Mouse (Mus musculus) forebrain, embryonic 11.5 days (tissue): ENCODE data around the gene Cybrd1. TPM values are rescaled to one million over a fixed set of nuclear protein-coding genes. Genes with fewer than 3 reads are reported as not detected.
A peak's percentile ranks its signal among the peaks of the same experiment; 100 is the strongest.

Source experiments
- ATAC-seq: fragments of 200-750 bp; cut with Nextera tagmentation; replicated peaks from 2 replicates; pipeline ENCODE4 v1.8.0; 2017; ENCODE audit warnings: moderate TSS enrichment; ENCODE audit not compliant: low FRiP score
- DNase-seq: peaks from one replicate; pipeline ENCODE4 v3.0.0-alpha.2; 2017; ENCODE audit warnings: low spot score
- H3K27ac ChIP-seq: fragments of 300-500 bp; sonication (generic); 2 replicates; pipeline ENCODE4 v1.5.1; 2014; ENCODE audit warnings: low read depth, low read length
- H3K27me3 ChIP-seq: fragments of 300-500 bp; sonication (generic); 2 replicates; pipeline ENCODE4 v1.6.1; 2014; ENCODE audit warnings: mild to moderate bottlenecking, low read length, mixed read lengths; ENCODE audit not compliant: control insufficient read depth, insufficient read depth
- H3K36me3 ChIP-seq: fragments of 300-500 bp; sonication (generic); 2 replicates; pipeline ENCODE4 v1.6.1; 2014; ENCODE audit warnings: mild to moderate bottlenecking, low read length, moderate library complexity, mixed read lengths; ENCODE audit not compliant: control insufficient read depth, insufficient read depth
- H3K4me1 ChIP-seq: fragments of 300-500 bp; sonication (generic); replicated peaks from 2 replicates; pipeline ENCODE4 v1.6.1; 2014; ENCODE audit warnings: low read length, mixed read lengths; ENCODE audit not compliant: control insufficient read depth, insufficient read depth
- H3K4me2 ChIP-seq: fragments of 300-500 bp; sonication (generic); 2 replicates; pipeline ENCODE4 v1.6.1; 2014; ENCODE audit warnings: low read depth, mild to moderate bottlenecking, low read length, moderate library complexity, mixed read lengths; ENCODE audit not compliant: severe bottlenecking
- H3K4me3 ChIP-seq: fragments of 300-500 bp; sonication (generic); 2 replicates; pipeline ENCODE4 v1.5.1; 2014; ENCODE audit warnings: low read depth, low read length
- H3K9ac ChIP-seq: fragments of 300-500 bp; sonication (generic); 2 replicates; pipeline ENCODE4 v1.6.1; 2014; ENCODE audit warnings: low read length
- H3K9me3 ChIP-seq: fragments of 300-500 bp; sonication (generic); 2 replicates; pipeline ENCODE4 v1.6.1; 2016; ENCODE audit warnings: low read length, mixed read lengths; ENCODE audit not compliant: control insufficient read depth
- WGBS: fragments of 180-500 bp; shearing (Covaris S2); extraction: QIAGEN DNeasy Blood & Tissue Kit; methylation state at CpG from one replicate; pipeline ENCODE4 v1.1.7; 2014; 5-methylcytosine and 5-hydroxymethylcytosine counted together
- polyA plus RNA-seq: library from polyadenylated mRNA; unstranded; fragments of >200 nt; fragmentation: Nextera tagmentation; extraction: Ambion mirVana; gene quantifications from 2 replicates; pipeline ENCODE4 v1.2.1, GENCODE M21; 2014

The Cybrd1 gene
- polyA plus RNA-seq, 1 experiment from 2014 or later = 0.20 TPM

GRCm38 (mm10) chr2:71156446-71156845 lies 38.7 kb downstream of the Cybrd1 start:
- WGBS = 92% methylated on average over 8 of the region's 8 CpGs

GRCm38 (mm10) chr2:71157881-71158280 lies 40.2 kb downstream of the Cybrd1 start:
- Histone ChIP-seq H3K27me3 (no peaks in the 10 kb centered on the region), H3K4me2 (no peak overlapping the region), H3K27ac (no peak overlapping the region), H3K36me3 (no peaks in the 10 kb centered on the region), H3K9ac (no peak overlapping the region), H3K4me1 (0 out of 2 replicates have a peak, but pooled peaks cover 2% of the 10 kb centered on the region), H3K4me3 (no peak overlapping the region), H3K9me3 (no peaks in the 10 kb centered on the region)
- DNase-seq (no peak), ATAC-seq (no peak)
- WGBS = 94% methylated on average over 8 of the region's 8 CpGs

More at GRCm38 (mm10) chr2:71156446-71156845, 38.7 kb downstream of the Cybrd1 start:
- ATAC-seq = no peak
- H3K9ac ChIP-seq = no peak overlapping the region
- H3K4me1 ChIP-seq = no peaks in the 10 kb centered on the region
- H3K4me2 ChIP-seq = no peak overlapping the region
- H3K27ac ChIP-seq = no peak overlapping the region
- H3K27me3 ChIP-seq = no peaks in the 10 kb centered on the region
- no peak for DNase-seq
- H3K9me3 ChIP-seq = no peaks in the 10 kb centered on the region
- H3K4me3 ChIP-seq = no peak overlapping the region
- no peaks in the 10 kb centered on the region for H3K36me3 ChIP-seq

GRCm38 (mm10) chr2:71159576-71160306 lies 42.0 kb downstream of the Cybrd1 start:
- Histone ChIP-seq H3K4me3 (no peak overlapping the region), H3K9ac (no peak overlapping the region), H3K27me3 (no peaks in the 10 kb centered on the region), H3K4me1 (0 out of 2 replicates have a peak, but pooled peaks cover 2% of the 10 kb centered on the region), H3K27ac (peak overlapping the region; percentile 31; the same call in 1 of the 2 replicates), H3K36me3 (no peaks in the 10 kb centered on the region), H3K4me2 (0 out of 2 replicates have a peak overlapping the region, but pooled peaks have one; percentile 29), H3K9me3 (no peaks in the 10 kb centered on the region)
- ATAC-seq (no peak), DNase-seq (no peak)
- 78% methylated on average over 16 of the region's 16 CpGs for WGBS

- Histone ChIP-seq H3K36me3 (no peaks in the 10 kb centered on the region), H3K27me3 (no peaks in the 10 kb centered on the region), H3K4me1 (0 out of 2 replicates have a peak, but pooled peaks cover 2% of the 10 kb centered on the region), H3K9ac (no peak overlapping the region), H3K4me3 (no peak overlapping the region), H3K9me3 (no peaks in the 10 kb centered on the region), H3K4me2 (0 out of 2 replicates have a peak overlapping the region, but pooled peaks have one; percentile 29), H3K27ac (peak overlapping the region; percentile 31; the same call in 1 of the 2 replicates)
- 48% methylated on average over 11 of the region's 11 CpGs for WGBS
- DNase-seq = no peak
- ATAC-seq = peak; percentile 84
Observed at GRCm38 (mm10) chr2:71160307-71160861, 42.7 kb downstream of the Cybrd1 start.

DNA sequence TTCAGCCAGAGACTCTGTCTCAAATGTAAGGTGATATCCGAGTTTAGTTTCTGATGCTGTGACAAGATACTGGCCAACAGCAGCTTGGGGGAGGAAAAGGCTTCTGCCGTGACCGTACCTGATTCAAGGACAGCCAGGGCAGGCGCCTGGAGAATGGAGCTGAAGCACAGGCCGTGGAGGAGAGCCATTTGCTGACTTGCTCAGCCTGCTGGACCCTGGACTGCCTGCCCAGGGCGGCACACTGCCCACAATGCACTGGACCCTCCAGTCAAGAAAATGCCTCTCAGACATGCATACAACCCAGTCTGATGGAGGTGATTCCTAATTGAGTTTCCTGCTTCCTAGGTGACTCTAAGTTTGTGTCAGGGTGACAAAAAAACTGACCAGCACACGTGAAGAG lies 43.8 kb downstream of the Cybrd1 start:
- Histone ChIP-seq H3K9ac (no peak overlapping the region), H3K4me2 (no peak overlapping the region)
- 84% methylated on average over 7 of the region's 7 CpGs for WGBS

DNA sequence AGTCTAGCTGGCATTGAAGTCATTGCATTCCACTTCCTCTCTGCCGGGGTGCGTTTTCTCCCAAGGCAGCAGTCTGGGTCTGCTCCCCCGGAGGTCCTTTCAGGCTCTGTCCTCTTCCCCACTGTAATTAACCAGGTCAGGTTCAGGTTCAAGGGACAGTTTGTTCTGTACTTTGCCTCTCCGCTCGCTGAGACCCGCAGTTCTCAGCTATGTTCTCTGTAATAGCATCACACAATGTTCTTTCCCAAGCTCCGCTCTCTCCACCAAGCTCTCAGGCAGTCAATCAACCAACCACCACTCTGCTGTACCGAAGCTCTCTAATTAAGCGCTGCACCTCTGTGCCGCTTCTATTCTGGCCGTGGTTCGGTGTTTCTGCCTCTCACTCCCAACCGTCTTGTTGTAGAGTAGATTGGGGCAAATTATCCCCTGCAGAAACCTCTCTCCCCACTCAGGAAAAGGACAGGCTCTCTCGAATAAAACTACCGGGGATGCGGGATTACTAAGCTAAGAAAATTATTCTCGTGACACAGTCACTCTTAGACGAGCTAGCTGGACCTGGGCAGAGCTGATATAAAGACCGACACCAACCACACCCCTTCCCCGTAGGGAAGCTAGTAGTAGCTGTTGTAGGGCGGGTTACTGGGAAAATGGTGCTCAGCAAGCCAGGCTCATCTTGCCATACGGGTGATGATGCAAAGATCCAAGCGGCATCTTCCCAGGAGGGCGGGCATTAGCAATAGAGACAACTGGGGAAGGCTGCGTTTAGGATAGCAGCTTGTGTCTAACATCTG lies 45.3 kb downstream of the Cybrd1 start:
- ATAC-seq (no peak), DNase-seq (no peak)
- Histone ChIP-seq H3K9me3 (no peaks in the 10 kb centered on the region), H3K4me2 (no peak overlapping the region), H3K27ac (no peak overlapping the region), H3K27me3 (no peaks in the 10 kb centered on the region), H3K4me3 (no peak overlapping the region), H3K36me3 (no peaks in the 10 kb centered on the region), H3K9ac (no peak overlapping the region), H3K4me1 (0 out of 2 replicates have a peak, but pooled peaks cover 2% of the 10 kb centered on the region)
- 81% methylated on average over 25 of the region's 25 CpGs for WGBS

More for the DNA sequence above, 43.8 kb downstream of the Cybrd1 start:
- no peaks in the 10 kb centered on the region for H3K36me3 ChIP-seq
- H3K27me3 ChIP-seq = no peaks in the 10 kb centered on the region
- 0 out of 2 replicates have a peak, but pooled peaks cover 2% of the 10 kb centered on the region for H3K4me1 ChIP-seq
- H3K27ac ChIP-seq = no peak overlapping the region
- DNase-seq (no peak), ATAC-seq (no peak)
- H3K9me3 ChIP-seq = no peaks in the 10 kb centered on the region
- no peak overlapping the region for H3K4me3 ChIP-seq

GRCm38 (mm10) chr2:71167211-71167610 lies 49.5 kb downstream of the Cybrd1 start:
- Histone ChIP-seq H3K27ac (no peak overlapping the region), H3K27me3 (no peaks in the 10 kb centered on the region), H3K9me3 (no peaks in the 10 kb centered on the region), H3K36me3 (no peaks in the 10 kb centered on the region), H3K4me3 (no peak overlapping the region), H3K9ac (no peak overlapping the region), H3K4me1 (0 out of 2 replicates have a peak, but pooled peaks cover 2% of the 10 kb centered on the region), H3K4me2 (no peak overlapping the region)
- no peak for ATAC-seq
- 81% methylated on average over 4 of the region's 4 CpGs for WGBS
- DNase-seq = no peak

DNA sequence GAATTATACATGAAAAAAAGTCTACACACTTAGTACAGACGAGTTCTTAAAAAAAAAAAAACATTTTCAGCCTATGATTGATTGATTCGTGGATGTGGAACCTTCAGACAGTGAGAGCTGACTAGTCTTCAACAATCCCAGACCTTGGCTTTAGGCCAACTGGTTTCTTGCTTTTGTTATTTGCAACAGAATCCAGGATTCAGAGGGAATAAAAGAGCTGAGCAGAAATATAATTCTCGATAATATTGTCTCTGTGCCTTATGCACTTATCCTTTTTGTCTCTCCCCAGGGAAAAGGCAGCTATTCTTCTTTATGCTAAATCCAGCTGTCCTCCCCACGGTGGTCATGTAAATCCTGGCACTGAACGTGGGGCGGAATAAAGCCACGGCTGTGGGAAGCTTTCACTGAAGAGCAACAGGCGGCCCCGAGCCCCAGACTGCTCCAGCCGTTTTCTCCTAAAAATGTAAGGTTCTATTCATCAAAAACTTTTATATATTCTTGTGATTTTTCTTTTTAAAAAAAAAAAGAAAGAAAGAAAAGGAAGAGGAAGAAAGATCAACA lies 50.8 kb downstream of the Cybrd1 start:
- Histone ChIP-seq H3K27me3 (no peaks in the 10 kb centered on the region), H3K4me2 (no peak overlapping the region), H3K4me3 (no peak overlapping the region), H3K27ac (no peak overlapping the region), H3K9ac (no peak overlapping the region), H3K4me1 (no peaks in the 10 kb centered on the region), H3K36me3 (no peaks in the 10 kb centered on the region), H3K9me3 (no peaks in the 10 kb centered on the region)
- DNase-seq (no peak), ATAC-seq (peak; percentile 65; the same call in 1 of the 2 replicates)
- 47% methylated on average over 10 of the region's 10 CpGs for WGBS
